Mouse (Mus musculus): ENCODE measurements around the gene Chic2.

- TF ChIP-seq CHD2 (IDR thresholded peaks at IDR 0.05; ENCODE audit: low read depth, low read length) (no peak), MAFK (IDR thresholded peaks at IDR 0.05; ENCODE audit: insufficient read depth, low read depth, low read length) (peak; percentile 68), HCFC1 (IDR thresholded peaks at IDR 0.05; ENCODE audit: borderline replicate concordance, insufficient read depth, low read length) (no peak), ZNF384 (IDR thresholded peaks at IDR 0.05; ENCODE audit: low read depth, low read length) (no peak)
Measured at GRCm38 (mm10) chr5:74971418-74971817, 73.2 kb downstream of the Chic2 start.

All from ES-E14 (cell line).